Mouse (Mus musculus): Measurements from ENCODE around the gene Armc10.
"Not testable (repeated sequence)": the region's sequence is repeated elsewhere in the genome, so short reads cannot be mapped to it uniquely, and the experiment has no call there.

Armc10 gene

GRCm38 (mm10) chr5:21645439-21646132, at the start of gene Armc10, which contains the start of gene Fbxl13:
TSS of gene Armc10 (plus strand) at chr5:21645813.
TSS of gene Fbxl13 (minus strand) at chr5:21645634.
- CTCF ChIA-PET = interaction anchor here (0.6 to 2.1 kb wide), 13 partner anchors 12 to 1580 kb away, joined by 3 to 7 read pairs (median 3); no protein-coding TSS in a partner anchor

GRCm38 (mm10) chr5:21599536-21599935, 46.1 kb upstream of the Armc10 start:
- CTCF ChIA-PET = not testable (repeated sequence)
- POLR2A ChIA-PET = interaction anchor here in 1 of 4 experiments (0.5 to 0.7 kb wide), 2 partner anchors 324 to 376 kb away, joined by 3 read pairs; no protein-coding TSS in a partner anchor

More at GRCm38 (mm10) chr5:21645439-21646132, at the start of gene Armc10, which contains the start of gene Fbxl13:
- POLR2A ChIA-PET = interaction anchor here in 3 of 4 experiments (0.5 to 3.4 kb wide), 45 partner anchors 11 to 764 kb away, joined by 3 to 25 read pairs (median 5); partner anchors contain the start of genes Dnajc2 (in 3 of the 3), Napepld (in 3 of the 3), Psmc2 (in 3 of the 3) and Phtf2 (in 1 of the 3)

GRCm38 (mm10) chr5:21599961-21600360, 45.7 kb upstream of the Armc10 start:
- POLR2A ChIA-PET = interaction anchor here in 1 of 4 experiments (0.5 to 0.7 kb wide), 3 partner anchors 325 to 981 kb away, joined by 3 to 4 read pairs (median 3); no protein-coding TSS in a partner anchor
- CTCF ChIA-PET = no interaction called here

GRCm38 (mm10) chr5:21605936-21606335, 39.7 kb upstream of the Armc10 start:
- ChIA-PET CTCF (no interaction called here), POLR2A (no interaction called here)

GRCm38 (mm10) chr5:21608311-21609304, 37.0 kb upstream of the Armc10 start:
- POLR2A ChIA-PET = no interaction called here
- CTCF ChIA-PET = no interaction called here

- CTCF ChIA-PET = no interaction called here
Measured at GRCm38 (mm10) chr5:21610996-21611395, 34.6 kb upstream of the Armc10 start.

GRCm38 (mm10) chr5:21614299-21614698, 31.3 kb upstream of the Armc10 start:
- POLR2A ChIA-PET, CTCF ChIA-PET: not testable (repeated sequence)

More at GRCm38 (mm10) chr5:21610996-21611395, 34.6 kb upstream of the Armc10 start:
- POLR2A ChIA-PET = no interaction called here

GRCm38 (mm10) chr5:21616450-21617009, 29.1 kb upstream of the Armc10 start:
- ChIA-PET CTCF (no interaction called here), POLR2A (no interaction called here)

- CTCF ChIA-PET = interaction anchor here in 1 of 4 experiments (0.7 kb wide), 1 partner anchor 565 kb away, joined by 3 read pairs; no protein-coding TSS in a partner anchor
- POLR2A ChIA-PET = interaction anchor here in 1 of 4 experiments (1.6 kb wide), 1 partner anchor 10 kb away, joined by 7 read pairs; no protein-coding TSS in a partner anchor
Measured at GRCm38 (mm10) chr5:21625916-21626315, 19.7 kb upstream of the Armc10 start.

GRCm38 (mm10) chr5:21640961-21641360, 4.7 kb upstream of the Armc10 start:
- CTCF ChIA-PET = interaction anchor here in 1 of 4 experiments (0.6 to 1.5 kb wide), 5 partner anchors 11 to 315 kb away, joined by 3 to 4 read pairs (median 4); partner anchors contain the start of genes Dnajc2, Napepld and Psmc2
- POLR2A ChIA-PET = interaction anchor here in 2 of 4 experiments (0.6 to 2.6 kb wide), 6 partner anchors 8 to 327 kb away, joined by 3 to 7 read pairs (median 3); partner anchors contain the start of gene Napepld (in 1 of the 2)

GRCm38 (mm10) chr5:21643606-21644005, 2.0 kb upstream of the Armc10 start:
- ChIA-PET POLR2A (interaction anchor here in 1 of 4 experiments (0.6 kb wide), 1 partner anchor 420 kb away, joined by 3 read pairs; no protein-coding TSS in a partner anchor), CTCF (no interaction called here)

- POLR2A ChIA-PET = interaction anchor here in 3 of 4 experiments (0.5 to 3.4 kb wide), 28 partner anchors 12 to 693 kb away, joined by 3 to 25 read pairs (median 5); partner anchors contain the start of genes Napepld (in 3 of the 3), Pmpcb (in 1 of the 3) and Ptpn12 (in 1 of the 3)
- CTCF ChIA-PET = interaction anchor here in 2 of 4 experiments (0.7 to 2.1 kb wide), 7 partner anchors 22 to 1580 kb away, joined by 3 to 7 read pairs (median 3); no protein-coding TSS in a partner anchor
Measured at GRCm38 (mm10) chr5:21644891-21645438, 648 bp upstream of the Armc10 start.

- ChIA-PET POLR2A (interaction anchor here in 3 of 4 experiments (0.5 to 3.4 kb wide), 42 partner anchors 11 to 764 kb away, joined by 3 to 25 read pairs (median 5); partner anchors contain the start of genes Dnajc2 (in 3 of the 3), Napepld (in 3 of the 3), Psmc2 (in 3 of the 3) and Phtf2 (in 1 of the 3)), CTCF (interaction anchor here (0.6 to 2.1 kb wide), 12 partner anchors 12 to 228 kb away, joined by 3 to 7 read pairs (median 3); no protein-coding TSS in a partner anchor)
Measured at GRCm38 (mm10) chr5:21646133-21646491, 499 bp downstream of the Armc10 start.

GRCm38 (mm10) chr5:21650736-21651135, 5.1 kb downstream of the Armc10 start:
- CTCF ChIA-PET = no interaction called here
- POLR2A ChIA-PET = interaction anchor here in 3 of 4 experiments (1.4 to 2.7 kb wide), 3 partner anchors 17 to 25 kb away, joined by 4 to 6 read pairs (median 5); no protein-coding TSS in a partner anchor

- POLR2A ChIA-PET = interaction anchor here (0.5 to 1.9 kb wide), 20 partner anchors 10 to 140 kb away, joined by 3 to 14 read pairs (median 4); partner anchors contain the start of gene Napepld (in 3 of the 4)
- CTCF ChIA-PET = interaction anchor here in 1 of 4 experiments (0.5 to 1.0 kb wide), 2 partner anchors 11 to 260 kb away, joined by 3 to 4 read pairs; no protein-coding TSS in a partner anchor
Measured at GRCm38 (mm10) chr5:21651885-21652612, 6.4 kb downstream of the Armc10 start.

GRCm38 (mm10) chr5:21656912-21657311, 11.3 kb downstream of the Armc10 start:
- POLR2A ChIA-PET = interaction anchor here in 2 of 4 experiments (0.8 to 1.6 kb wide), 3 partner anchors 8 to 11 kb away, joined by 3 to 5 read pairs (median 3); partner anchors contain the start of genes Armc10 (in 1 of the 2) and Fbxl13 (in 1 of the 2)
- CTCF ChIA-PET = interaction anchor here in 1 of 4 experiments (1.7 kb wide), 1 partner anchor 10 kb away, joined by 6 read pairs; no protein-coding TSS in a partner anchor

Measured in embryonic stem cell, embryonic (primary cell).